Mouse (Mus musculus) liver, embryonic 14.5 days (tissue): ENCODE results near the gene Hibch.

Experiments used
- CTCF ChIP-seq: IDR thresholded peaks from 2 replicates; pipeline ENCODE4 v1.5.1; 2016; ENCODE audit warnings: antibody characterized with exemption, low read depth, control low read depth
- EP300 ChIP-seq: IDR thresholded peaks from 2 replicates; pipeline ENCODE4 v1.6.1; 2016; ENCODE audit warnings: antibody characterized with exemption, low read depth

GRCm38 (mm10) chr1:52800340-52800740 is 44.4 kb upstream of the Hibch start:
- TF ChIP-seq CTCF (no peak), EP300 (0 out of 2 replicates have a peak, but pooled peaks have one; percentile 9)
